Mouse (Mus musculus): ENCODE results near the gene Map10. TPM values are rescaled to one million over a fixed set of nuclear protein-coding genes. Genes with fewer than 3 reads are reported as not detected.
A peak's percentile ranks its signal among the peaks of the same experiment; 100 is the strongest.

The Map10 gene
- polyA plus RNA-seq, 1 experiment = 5.8 TPM

GRCm38 (mm10) chr8:125670906-125671305, 1.3 kb downstream of the Map10 start:
- DNase-seq (ENCODE audit: low read depth) = no peak
- TF ChIP-seq CTCF (IDR thresholded peaks at IDR 0.05; ENCODE audit: borderline replicate concordance, extremely low read depth, insufficient read depth, insufficient read length) (no peak), POLR2A (IDR thresholded peaks at IDR 0.05; ENCODE audit: borderline replicate concordance, extremely low read depth, insufficient read depth, insufficient read length, poor library complexity, severe bottlenecking) (no peak)

- TF ChIP-seq CTCF (IDR thresholded peaks at IDR 0.05; ENCODE audit: borderline replicate concordance, extremely low read depth, insufficient read depth, insufficient read length) = no peak
- TF ChIP-seq POLR2A (IDR thresholded peaks at IDR 0.05; ENCODE audit: borderline replicate concordance, extremely low read depth, insufficient read depth, insufficient read length, poor library complexity, severe bottlenecking) = no peak
- DNase-seq (ENCODE audit: low read depth) = no peak
Observed at GRCm38 (mm10) chr8:125671371-125671770, 1.8 kb downstream of the Map10 start.

GRCm38 (mm10) chr8:125675796-125676195, 6.2 kb downstream of the Map10 start:
- no peak for DNase-seq (ENCODE audit: low read depth)
- TF ChIP-seq POLR2A (IDR thresholded peaks at IDR 0.05; ENCODE audit: borderline replicate concordance, extremely low read depth, insufficient read depth, insufficient read length, poor library complexity, severe bottlenecking) = no peak
- TF ChIP-seq CTCF (IDR thresholded peaks at IDR 0.05; ENCODE audit: borderline replicate concordance, extremely low read depth, insufficient read depth, insufficient read length) = no peak

- no peak for TF ChIP-seq POLR2A (IDR thresholded peaks at IDR 0.05; ENCODE audit: borderline replicate concordance, extremely low read depth, insufficient read depth, insufficient read length, poor library complexity, severe bottlenecking)
- no peak for TF ChIP-seq CTCF (IDR thresholded peaks at IDR 0.05; ENCODE audit: borderline replicate concordance, extremely low read depth, insufficient read depth, insufficient read length)
Observed at GRCm38 (mm10) chr8:125677484-125677883, 7.9 kb downstream of the Map10 start.

GRCm38 (mm10) chr8:125678854-125679648, 9.4 kb downstream of the Map10 start:
- TF ChIP-seq POLR2A (IDR thresholded peaks at IDR 0.05; ENCODE audit: borderline replicate concordance, extremely low read depth, insufficient read depth, insufficient read length, poor library complexity, severe bottlenecking) (no peak), CTCF (IDR thresholded peaks at IDR 0.05; ENCODE audit: borderline replicate concordance, extremely low read depth, insufficient read depth, insufficient read length) (no peak)
- DNase-seq (ENCODE audit: low read depth) = no peak

More at GRCm38 (mm10) chr8:125677484-125677883, 7.9 kb downstream of the Map10 start:
- DNase-seq (ENCODE audit: low read depth) = no peak

- TF ChIP-seq POLR2A (IDR thresholded peaks at IDR 0.05; ENCODE audit: borderline replicate concordance, extremely low read depth, insufficient read depth, insufficient read length, poor library complexity, severe bottlenecking) (no peak), CTCF (IDR thresholded peaks at IDR 0.05; ENCODE audit: borderline replicate concordance, extremely low read depth, insufficient read depth, insufficient read length) (no peak)
- peak; percentile 57 for DNase-seq (ENCODE audit: low read depth)
Observed at GRCm38 (mm10) chr8:125680851-125681408, 11.3 kb downstream of the Map10 start.

- no peak for TF ChIP-seq CTCF (IDR thresholded peaks at IDR 0.05; ENCODE audit: borderline replicate concordance, extremely low read depth, insufficient read depth, insufficient read length)
- TF ChIP-seq POLR2A (IDR thresholded peaks at IDR 0.05; ENCODE audit: borderline replicate concordance, extremely low read depth, insufficient read depth, insufficient read length, poor library complexity, severe bottlenecking) = no peak
- no peak for DNase-seq (ENCODE audit: low read depth)
Observed at GRCm38 (mm10) chr8:125685216-125685760, 15.7 kb downstream of the Map10 start.

GRCm38 (mm10) chr8:125686221-125686865, 16.7 kb downstream of the Map10 start:
- TF ChIP-seq CTCF (IDR thresholded peaks at IDR 0.05; ENCODE audit: borderline replicate concordance, extremely low read depth, insufficient read depth, insufficient read length) = no peak
- no peak for TF ChIP-seq POLR2A (IDR thresholded peaks at IDR 0.05; ENCODE audit: borderline replicate concordance, extremely low read depth, insufficient read depth, insufficient read length, poor library complexity, severe bottlenecking)
- peak; percentile 65 for DNase-seq (ENCODE audit: low read depth)

- no peak for DNase-seq (ENCODE audit: low read depth)
- no peak for TF ChIP-seq CTCF (IDR thresholded peaks at IDR 0.05; ENCODE audit: borderline replicate concordance, extremely low read depth, insufficient read depth, insufficient read length)
- no peak for TF ChIP-seq POLR2A (IDR thresholded peaks at IDR 0.05; ENCODE audit: borderline replicate concordance, extremely low read depth, insufficient read depth, insufficient read length, poor library complexity, severe bottlenecking)
Observed at GRCm38 (mm10) chr8:125690166-125690915, 20.7 kb downstream of the Map10 start.

GRCm38 (mm10) chr8:125690961-125691360, 21.3 kb downstream of the Map10 start:
- DNase-seq (ENCODE audit: low read depth) = no peak
- TF ChIP-seq POLR2A (IDR thresholded peaks at IDR 0.05; ENCODE audit: borderline replicate concordance, extremely low read depth, insufficient read depth, insufficient read length, poor library complexity, severe bottlenecking) = no peak
- TF ChIP-seq CTCF (IDR thresholded peaks at IDR 0.05; ENCODE audit: borderline replicate concordance, extremely low read depth, insufficient read depth, insufficient read length) = no peak
